Mouse (Mus musculus): Measurements from ENCODE around the gene Hist1h4f. TPM values are rescaled to one million over a fixed set of nuclear protein-coding genes. Genes with fewer than 3 reads are reported as not detected.
"Not testable (repeated sequence)": the region's sequence is repeated elsewhere in the genome, so short reads cannot be mapped to it uniquely, and the experiment has no call there.

The Hist1h4f gene
- 100 to 1,000 TPM; 148 to 159 TPM for total RNA-seq (2021)

- peak; percentile 90 for DNase-seq (ENCODE audit: extremely low spot score in 1 of 2, low spot score in 2 of 2)
- intact Hi-C loops (cut with DNase I): loop anchor here (10.0 kb wide), 1 partner anchor 204 kb away; the partner anchor contains the start of genes Hist1h2ab, Hist1h3b and Hist1h4b
Observed at GRCm38 (mm10) chr13:23551146-23551834, at the start of gene Hist1h4f. Gene Hist1h4f (minus strand): TSS chr13:23551648.

GRCm38 (mm10) chr13:23597957-23598356 is 46.5 kb upstream of the Hist1h4f start:
- peak; percentile 59 to 75 for DNase-seq (ENCODE audit: extremely low spot score in 1 of 2, low spot score in 2 of 2)
- intact Hi-C loops (cut with DNase I): no loop called here

- no peak for DNase-seq (ENCODE audit: extremely low spot score in 1 of 2, low spot score in 2 of 2)
- intact Hi-C loops (cut with DNase I): no loop called here
Observed at GRCm38 (mm10) chr13:23595622-23596372, 44.3 kb upstream of the Hist1h4f start.

- no peak for DNase-seq (ENCODE audit: extremely low spot score in 1 of 2, low spot score in 2 of 2)
- intact Hi-C loops (cut with DNase I): no loop called here
Observed at GRCm38 (mm10) chr13:23595185-23595584, 43.7 kb upstream of the Hist1h4f start.

GRCm38 (mm10) chr13:23593051-23593770 is 41.8 kb upstream of the Hist1h4f start:
- no peak for DNase-seq (ENCODE audit: extremely low spot score in 1 of 2, low spot score in 2 of 2)
- intact Hi-C loops (cut with DNase I): no loop called here

- no peak for DNase-seq (ENCODE audit: extremely low spot score in 1 of 2, low spot score in 2 of 2)
- intact Hi-C loops (cut with DNase I): no loop called here
Observed at GRCm38 (mm10) chr13:23592614-23593013, 41.2 kb upstream of the Hist1h4f start.

GRCm38 (mm10) chr13:23591886-23592285 is 40.4 kb upstream of the Hist1h4f start:
- intact Hi-C loops (cut with DNase I); DNase-seq (ENCODE audit: extremely low spot score in 1 of 2, low spot score in 2 of 2): not testable (repeated sequence)

GRCm38 (mm10) chr13:23591206-23591605 is 39.8 kb upstream of the Hist1h4f start:
- no peak for DNase-seq (ENCODE audit: extremely low spot score in 1 of 2, low spot score in 2 of 2)
- intact Hi-C loops (cut with DNase I): no loop called here

GRCm38 (mm10) chr13:23586940-23587225 is 35.4 kb upstream of the Hist1h4f start:
- DNase-seq (ENCODE audit: extremely low spot score in 1 of 2, low spot score in 2 of 2): no peak
- intact Hi-C loops (cut with DNase I): no loop called here

GRCm38 (mm10) chr13:23586099-23586939 is 34.9 kb upstream of the Hist1h4f start:
- intact Hi-C loops (cut with DNase I): no loop called here
- DNase-seq (ENCODE audit: extremely low spot score in 1 of 2, low spot score in 2 of 2): no peak

GRCm38 (mm10) chr13:23585442-23586098 is 34.1 kb upstream of the Hist1h4f start:
- peak; percentile 71 to 84 for DNase-seq (ENCODE audit: extremely low spot score in 1 of 2, low spot score in 2 of 2)
- intact Hi-C loops (cut with DNase I): not testable (repeated sequence)

- intact Hi-C loops (cut with DNase I): no loop called here
- peak; percentile 44 to 76 for DNase-seq (ENCODE audit: extremely low spot score in 1 of 2, low spot score in 2 of 2)
Observed at GRCm38 (mm10) chr13:23585029-23585441, 33.6 kb upstream of the Hist1h4f start.

GRCm38 (mm10) chr13:23584331-23584730 is 32.9 kb upstream of the Hist1h4f start:
- intact Hi-C loops (cut with DNase I): loop anchor here (5.0 kb wide), 2 partner anchors 98 to 153 kb away; partner anchors contain the start of genes Hist1h1c, Hist1h2ac and Hist1h2bc
- DNase-seq (ENCODE audit: extremely low spot score in 1 of 2, low spot score in 2 of 2): no peak

GRCm38 (mm10) chr13:23583387-23584068 is 32.1 kb upstream of the Hist1h4f start:
- DNase-seq (ENCODE audit: extremely low spot score in 1 of 2, low spot score in 2 of 2): no peak
- intact Hi-C loops (cut with DNase I): loop anchor here (5.0 kb wide), 2 partner anchors 99 to 154 kb away; partner anchors contain the start of genes Hist1h1c, Hist1h2ac and Hist1h2bc

GRCm38 (mm10) chr13:23582219-23583056 is 31.0 kb upstream of the Hist1h4f start:
- intact Hi-C loops (cut with DNase I): loop anchor here (5.0 kb wide), 2 partner anchors 100 to 155 kb away; partner anchors contain the start of genes Hist1h1c, Hist1h2ac and Hist1h2bc
- no peak for DNase-seq (ENCODE audit: extremely low spot score in 1 of 2, low spot score in 2 of 2)

- intact Hi-C loops (cut with DNase I): loop anchor here (5.0 kb wide), 2 partner anchors 101 to 156 kb away; partner anchors contain the start of genes Hist1h1c, Hist1h2ac and Hist1h2bc
- peak; percentile 93 to 99 for DNase-seq (ENCODE audit: extremely low spot score in 1 of 2, low spot score in 2 of 2)
Observed at GRCm38 (mm10) chr13:23581408-23582218, 30.2 kb upstream of the Hist1h4f start, which contains the start of gene Hist1h4d. Gene Hist1h4d (plus strand): TSS chr13:23581598.
